Mouse (Mus musculus): ENCODE results near the gene Bcat1. TPM values are rescaled to one million over a fixed set of nuclear protein-coding genes. Genes with fewer than 3 reads are reported as not detected.
"Not testable (repeated sequence)": the region's sequence is repeated elsewhere in the genome, so short reads cannot be mapped to it uniquely, and the experiment has no call there.

The Bcat1 gene
- polyA plus RNA-seq, 1 experiment from 2014 or later, result 0.46 TPM

DNA sequence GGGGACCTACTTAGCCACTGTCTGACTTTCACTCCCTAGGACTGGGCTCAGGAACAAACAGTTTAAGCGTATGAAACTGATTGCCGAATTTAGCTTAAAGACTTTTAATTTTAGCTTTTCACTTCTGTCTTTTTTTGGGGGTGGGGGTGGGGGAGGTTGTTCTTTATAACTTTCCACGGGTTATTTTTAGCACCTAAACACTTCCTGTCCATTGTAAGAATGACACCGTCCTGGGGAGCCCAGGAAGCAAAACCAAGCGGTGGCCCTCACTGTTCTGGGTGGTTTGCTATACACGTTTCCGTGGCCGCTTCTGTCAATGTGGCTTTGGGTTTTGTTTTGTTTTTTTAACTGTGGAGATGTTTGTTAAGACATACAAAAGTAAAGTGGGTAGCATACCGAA lies 24.9 kb upstream of the Bcat1 start:
- 0 out of 2 replicates have a peak overlapping the region, but pooled peaks have one; percentile 15 for H3K4me2 ChIP-seq (ENCODE audit: low read depth, low read length)
- no peak for TF ChIP-seq CTCF (IDR thresholded peaks at IDR 0.05; ENCODE audit: low read depth)
- 0 out of 2 replicates have a peak, but pooled peaks have one; percentile 30 for TF ChIP-seq EP300 (IDR thresholded peaks at IDR 0.05; ENCODE audit: low read depth)
- ATAC-seq (peak; percentile 45; the same call in 1 of the 2 replicates), DNase-seq (no peak)
- no peaks in the 10 kb centered on the region for H3K4me1 ChIP-seq (ENCODE audit: insufficient read depth)
- H3K9me3 ChIP-seq (ENCODE audit: low read length), result no peaks in the 10 kb centered on the region
- H3K4me3 ChIP-seq (ENCODE audit: low read depth, low read length), result no peak overlapping the region
- no peaks in the 10 kb centered on the region for H3K27me3 ChIP-seq (ENCODE audit: insufficient read depth, low read length)
- H3K27ac ChIP-seq (ENCODE audit: low read depth), result peak overlapping the region; percentile 64
- no peaks in the 10 kb centered on the region for H3K36me3 ChIP-seq (replicated peaks; ENCODE audit: insufficient read depth, low read length)
- H3K9ac ChIP-seq (replicated peaks), result no peak overlapping the region
- WGBS (ENCODE audit: insufficient replicate concordance), result 27% methylated on average over 9 of the region's 9 CpGs

GRCm38 (mm10) chr6:145094431-145094830 lies 18.4 kb upstream of the Bcat1 start:
- Histone ChIP-seq H3K9me3 (ENCODE audit: low read length) (no peaks in the 10 kb centered on the region), H3K4me1 (ENCODE audit: insufficient read depth) (no peaks in the 10 kb centered on the region), H3K4me3 (ENCODE audit: low read depth, low read length) (no peak overlapping the region), H3K27ac (ENCODE audit: low read depth) (no peak overlapping the region), H3K9ac (replicated peaks) (no peak overlapping the region), H3K27me3 (ENCODE audit: insufficient read depth, low read length) (no peaks in the 10 kb centered on the region), H3K4me2 (ENCODE audit: low read depth, low read length) (no peak overlapping the region), H3K36me3 (replicated peaks; ENCODE audit: insufficient read depth, low read length) (no peaks in the 10 kb centered on the region)
- 72% methylated on average over 4 of the region's 4 CpGs for WGBS (ENCODE audit: insufficient replicate concordance)
- TF ChIP-seq EP300 (IDR thresholded peaks at IDR 0.05; ENCODE audit: low read depth) (no peak), CTCF (IDR thresholded peaks at IDR 0.05; ENCODE audit: low read depth) (no peak)
- ATAC-seq (no peak), DNase-seq (no peak)

GRCm38 (mm10) chr6:145093038-145093622 lies 17.1 kb upstream of the Bcat1 start:
- not testable (repeated sequence) for H3K27ac ChIP-seq (ENCODE audit: low read depth)
- WGBS (ENCODE audit: insufficient replicate concordance), result 48% methylated on average over 7 of the region's 7 CpGs

DNA sequence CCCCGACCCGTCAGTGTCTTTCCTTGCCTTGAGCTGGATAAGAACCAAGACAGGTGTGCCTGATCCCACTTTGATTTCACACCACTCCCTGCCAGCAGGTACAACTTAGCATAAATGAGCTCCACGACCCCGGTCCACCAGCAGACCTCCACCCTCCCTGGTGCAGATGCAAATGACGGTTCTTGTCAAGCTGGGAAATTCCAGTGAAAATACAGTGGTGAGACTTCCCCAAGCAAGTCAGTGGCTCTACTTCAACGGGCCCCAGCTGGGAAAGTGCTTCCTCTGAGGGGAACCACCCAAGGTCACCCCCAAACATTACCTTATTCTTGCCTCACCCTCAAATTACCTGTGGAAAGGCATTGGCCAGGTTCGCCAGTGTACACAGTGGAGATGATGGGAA lies 16.0 kb upstream of the Bcat1 start:
- TF ChIP-seq CTCF (IDR thresholded peaks at IDR 0.05; ENCODE audit: low read depth) (no peak), EP300 (IDR thresholded peaks at IDR 0.05; ENCODE audit: low read depth) (no peak)
- no peak overlapping the region for H3K27ac ChIP-seq (ENCODE audit: low read depth)
- WGBS (ENCODE audit: insufficient replicate concordance), result 74% methylated on average over 7 of the region's 7 CpGs
- no peak overlapping the region for H3K4me3 ChIP-seq (ENCODE audit: low read depth, low read length)
- H3K36me3 ChIP-seq (replicated peaks; ENCODE audit: insufficient read depth, low read length), result no peaks in the 10 kb centered on the region
- ATAC-seq, result no peak
- no peak overlapping the region for H3K4me2 ChIP-seq (ENCODE audit: low read depth, low read length)
- no peaks in the 10 kb centered on the region for H3K9me3 ChIP-seq (ENCODE audit: low read length)
- H3K9ac ChIP-seq (replicated peaks), result no peak overlapping the region
- no peak for DNase-seq
- no peaks in the 10 kb centered on the region for H3K27me3 ChIP-seq (ENCODE audit: insufficient read depth, low read length)
- H3K4me1 ChIP-seq (ENCODE audit: insufficient read depth), result no peaks in the 10 kb centered on the region

More at GRCm38 (mm10) chr6:145093038-145093622, 17.1 kb upstream of the Bcat1 start:
- not testable (repeated sequence) for H3K4me2 ChIP-seq (ENCODE audit: low read depth, low read length); DNase-seq; H3K9me3 ChIP-seq (ENCODE audit: low read length); H3K36me3 ChIP-seq (replicated peaks; ENCODE audit: insufficient read depth, low read length); H3K4me3 ChIP-seq (ENCODE audit: low read depth, low read length); H3K9ac ChIP-seq (replicated peaks); H3K27me3 ChIP-seq (ENCODE audit: insufficient read depth, low read length); H3K4me1 ChIP-seq (ENCODE audit: insufficient read depth); ATAC-seq

GRCm38 (mm10) chr6:145090928-145091327 lies 14.9 kb upstream of the Bcat1 start:
- no peaks in the 10 kb centered on the region for H3K36me3 ChIP-seq (replicated peaks; ENCODE audit: insufficient read depth, low read length)
- ATAC-seq (peak; percentile 40), DNase-seq (no peak)
- no peaks in the 10 kb centered on the region for H3K9me3 ChIP-seq (ENCODE audit: low read length)
- no peaks in the 10 kb centered on the region for H3K27me3 ChIP-seq (ENCODE audit: insufficient read depth, low read length)
- no peak overlapping the region for H3K9ac ChIP-seq (replicated peaks)
- peak overlapping the region; percentile 49; the same call in 1 of the 2 replicates for H3K27ac ChIP-seq (ENCODE audit: low read depth)
- TF ChIP-seq CTCF (IDR thresholded peaks at IDR 0.05; ENCODE audit: low read depth) (peak; percentile 44), EP300 (IDR thresholded peaks at IDR 0.05; ENCODE audit: low read depth) (no peak)
- 56% methylated on average over 5 of the region's 5 CpGs for WGBS (ENCODE audit: insufficient replicate concordance)
- H3K4me3 ChIP-seq (ENCODE audit: low read depth, low read length), result no peak overlapping the region
- H3K4me2 ChIP-seq (ENCODE audit: low read depth, low read length), result no peak overlapping the region
- no peaks in the 10 kb centered on the region for H3K4me1 ChIP-seq (ENCODE audit: insufficient read depth)

DNA sequence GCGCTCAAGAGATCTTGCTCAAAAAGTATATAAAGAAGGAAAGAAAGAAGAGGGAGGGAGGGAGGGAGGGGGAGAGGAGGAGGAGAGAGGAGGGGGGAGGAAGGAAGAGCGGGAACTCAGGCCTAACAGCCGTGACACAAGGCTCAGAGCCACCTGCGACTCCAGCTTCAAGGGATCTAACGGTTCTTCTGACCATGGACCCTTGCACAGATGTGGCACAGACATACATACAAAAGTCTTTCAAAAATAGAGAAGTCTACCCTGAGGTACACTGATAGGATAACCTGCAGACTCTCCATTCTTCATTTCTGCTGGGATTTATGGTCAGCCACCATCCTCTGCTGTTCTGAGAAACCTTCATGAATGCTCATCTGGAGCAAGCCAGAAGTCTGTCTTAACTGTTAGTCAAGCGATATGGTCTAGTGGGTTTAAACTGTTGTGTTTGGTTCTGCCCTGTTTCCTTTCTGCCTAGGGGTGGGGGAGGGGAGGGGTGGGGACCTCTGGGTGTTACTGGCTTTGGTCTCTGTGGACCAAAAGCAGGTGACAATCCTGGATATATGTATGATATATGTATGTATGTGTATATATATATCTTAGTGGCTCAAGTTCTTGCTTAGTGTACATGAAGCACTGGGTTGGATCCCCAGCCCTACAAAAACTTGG lies 14.3 kb upstream of the Bcat1 start:
- Histone ChIP-seq H3K9ac (replicated peaks) (no peak overlapping the region), H3K4me2 (ENCODE audit: low read depth, low read length) (no peak overlapping the region), H3K9me3 (ENCODE audit: low read length) (no peaks in the 10 kb centered on the region), H3K27me3 (ENCODE audit: insufficient read depth, low read length) (no peaks in the 10 kb centered on the region), H3K4me3 (ENCODE audit: low read depth, low read length) (no peak overlapping the region), H3K36me3 (replicated peaks; ENCODE audit: insufficient read depth, low read length) (no peaks in the 10 kb centered on the region), H3K4me1 (ENCODE audit: insufficient read depth) (no peaks in the 10 kb centered on the region), H3K27ac (ENCODE audit: low read depth) (peak overlapping the region; percentile 49)
- DNase-seq (peak; percentile 28), ATAC-seq (peak; percentile 65)
- 42% methylated on average over 6 of the region's 6 CpGs for WGBS (ENCODE audit: insufficient replicate concordance)
- no peak; the same call in 1 of the 2 replicates for TF ChIP-seq EP300 (IDR thresholded peaks at IDR 0.05; ENCODE audit: low read depth)
- TF ChIP-seq CTCF (IDR thresholded peaks at IDR 0.05; ENCODE audit: low read depth), result no peak
